Mouse (Mus musculus) mammary gland, adult 2 months (tissue): Measurements from ENCODE around the gene Kremen1. TPM values are rescaled to one million over a fixed set of nuclear protein-coding genes. Genes with fewer than 3 reads are reported as not detected.

ENCODE experiments used
- polyA plus RNA-seq: library from polyadenylated mRNA; depleted of rRNA; stranded (reverse); fragments of >200 nt; gene quantifications from 2 replicates; pipeline ENCODE4 v1.2.3, GENCODE M21; 2012; ENCODE audit warnings: low replicate concordance; rRNA removed

Kremen1 gene
- polyA plus RNA-seq: 23.7 and 26.4 TPM in 2 replicates

GRCm38 (mm10) chr11:5261508-5262392, at the start of gene Kremen1:
Kremen1 (minus strand) TSS chr11:5261558.

DNA sequence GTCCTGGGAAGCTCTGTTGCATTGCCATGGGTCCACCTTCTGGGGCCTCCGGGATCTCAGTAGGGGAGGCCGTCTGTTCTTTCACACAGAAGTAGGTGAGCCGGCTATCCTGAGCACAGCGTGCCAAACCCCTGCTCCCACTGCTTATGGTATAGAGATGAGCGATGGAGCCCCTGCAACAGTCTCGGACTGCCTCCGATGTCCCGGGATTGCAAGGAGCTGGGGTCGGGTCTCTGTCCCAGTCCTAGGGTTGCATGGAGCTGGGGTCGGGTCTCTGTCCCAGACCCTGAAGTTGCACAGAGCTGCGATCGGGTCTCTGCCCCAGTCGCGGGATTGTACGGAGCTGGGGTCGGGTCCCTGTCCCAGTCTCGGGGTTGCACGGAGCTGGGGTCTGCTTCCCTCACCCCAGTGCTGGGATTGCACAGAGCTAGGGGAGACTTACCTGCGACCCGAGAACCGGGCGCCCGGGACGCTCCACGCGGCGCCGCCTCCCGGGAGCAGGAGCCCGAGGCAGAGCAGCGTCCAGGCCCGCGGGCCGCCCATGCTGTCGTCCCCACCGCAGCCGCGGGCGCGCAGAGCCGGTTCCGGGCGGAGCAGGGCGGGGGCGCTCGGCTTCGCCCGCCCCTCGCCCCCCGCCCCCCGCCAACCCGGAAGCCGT, 109.5 kb downstream of the Kremen1 start, which contains the start of gene Emid1:
Gene Emid1, minus strand, starts transcription at position 578 of the 658 bp plus-strand sequence.

Other genes with a start within 250 kb of the Kremen1 start
- gene Rasl10a, start 203.4 kb downstream of the Kremen1 start, polyA plus RNA-seq: 5.0 and 6.0 TPM in 2 replicates
- 65.3 and 117 TPM in 2 replicates for gene Gas2l1, start 196.2 kb downstream of the Kremen1 start, polyA plus RNA-seq
- gene Rhbdd3, start 162.6 kb downstream of the Kremen1 start, polyA plus RNA-seq: 37.3 and 48.5 TPM in 2 replicates
- gene Ewsr1, start 162.3 kb downstream of the Kremen1 start, polyA plus RNA-seq: 405 and 472 TPM in 2 replicates
- gene Emid1, start 109.3 kb downstream of the Kremen1 start, polyA plus RNA-seq: 15.9 and 32.0 TPM in 2 replicates
- gene Znrf3, start 183.3 kb upstream of the Kremen1 start, polyA plus RNA-seq: 4.8 and 6.9 TPM in 2 replicates